Mouse (Mus musculus): Measurements from ENCODE around the gene Neil3.
"Not testable (repeated sequence)": the region's sequence is repeated elsewhere in the genome, so short reads cannot be mapped to it uniquely, and the experiment has no call there.

The Neil3 gene

DNA sequence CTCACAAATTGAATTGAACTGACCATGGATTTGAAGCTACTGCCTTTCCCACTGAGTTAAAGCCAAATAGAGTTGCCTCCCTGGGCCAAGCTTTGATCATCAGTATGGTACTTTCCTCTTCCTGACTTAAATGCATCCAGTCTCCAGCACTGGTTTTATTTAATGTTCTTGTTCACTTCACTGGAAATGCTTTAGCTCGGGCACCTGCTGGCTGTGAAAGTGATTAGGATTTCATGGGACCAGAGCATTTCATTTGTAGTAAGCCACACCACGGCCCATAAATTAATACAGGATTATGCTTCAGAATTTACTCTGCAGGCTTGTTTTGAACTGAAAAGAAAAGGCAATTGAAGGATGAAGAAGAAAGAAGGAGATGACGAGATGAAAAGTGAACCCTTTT is 100.8 kb downstream of the Neil3 start:
- DNase-seq (ENCODE audit: low spot score in 2 of 2) = not testable (repeated sequence)
